Mouse (Mus musculus) liver, embryonic 12.5 days (tissue): ENCODE data around the gene Zbtb32. TPM values are rescaled to one million over a fixed set of nuclear protein-coding genes. Genes with fewer than 3 reads are reported as not detected.

Experiments
- ATAC-seq: fragments of 200-750 bp; cut with Nextera tagmentation; 2 replicates; pipeline ENCODE4 v1.8.0; 2017; ENCODE audit warnings: moderate number of reproducible peaks, mild to moderate bottlenecking, moderate library complexity
- H3K27ac ChIP-seq: fragments of 300-500 bp; sonication (generic); 2 replicates; pipeline ENCODE4 v1.5.1; 2016; ENCODE audit warnings: mild to moderate bottlenecking
- H3K27me3 ChIP-seq: fragments of 300-500 bp; sonication (generic); replicated peaks from 2 replicates; pipeline ENCODE4 v1.6.1; 2016; ENCODE audit warnings: mild to moderate bottlenecking, moderate library complexity
- H3K36me3 ChIP-seq: fragments of 300-500 bp; sonication (generic); 2 replicates; pipeline ENCODE4 v1.6.1; 2016; ENCODE audit warnings: mild to moderate bottlenecking, moderate library complexity
- H3K4me1 ChIP-seq: fragments of 300-500 bp; sonication (generic); 2 replicates; pipeline ENCODE4 v1.6.1; 2016
- H3K4me2 ChIP-seq: fragments of 300-500 bp; sonication (generic); 2 replicates; pipeline ENCODE4 v1.6.1; 2016; ENCODE audit warnings: mild to moderate bottlenecking, moderate library complexity
- H3K4me3 ChIP-seq: fragments of 300-500 bp; sonication (generic); 2 replicates; pipeline ENCODE4 v1.5.1; 2016; ENCODE audit warnings: mild to moderate bottlenecking, moderate library complexity
- H3K9ac ChIP-seq: fragments of 300-500 bp; sonication (generic); 2 replicates; pipeline ENCODE4 v1.6.1; 2016; ENCODE audit warnings: mild to moderate bottlenecking, moderate library complexity
- H3K9me3 ChIP-seq: fragments of 300-500 bp; sonication (generic); replicated peaks from 2 replicates; pipeline ENCODE4 v1.6.1; 2016; ENCODE audit warnings: mild to moderate bottlenecking, moderate library complexity
- WGBS: fragments of 180-500 bp; shearing (Covaris S2); methylation state at CpG from one replicate; pipeline ENCODE4 v1.1.7; 2016; ENCODE audit not compliant: insufficient replicate concordance; 5-methylcytosine and 5-hydroxymethylcytosine counted together
- polyA plus RNA-seq: library from polyadenylated mRNA; unstranded; fragments of >200 nt; fragmentation: Nextera tagmentation; extraction: Ambion mirVana; gene quantifications from 2 replicates; pipeline ENCODE4 v1.2.1, GENCODE M21; 2016

The Zbtb32 gene
- 0.17 and 0.20 TPM in 2 replicates for polyA plus RNA-seq

GRCm38 (mm10) chr7:30598786-30599185, at the start of gene Zbtb32:
TSS of gene Zbtb32 (minus strand) at chr7:30598909.
- no peak within 1 kb of the TSS for H3K4me3 ChIP-seq
- H3K9ac ChIP-seq: peak within 1 kb of the TSS; percentile 40; the same call in 1 of the 2 replicates
- WGBS: 88% methylated on average over 12 of the region's 12 CpGs

DNA sequence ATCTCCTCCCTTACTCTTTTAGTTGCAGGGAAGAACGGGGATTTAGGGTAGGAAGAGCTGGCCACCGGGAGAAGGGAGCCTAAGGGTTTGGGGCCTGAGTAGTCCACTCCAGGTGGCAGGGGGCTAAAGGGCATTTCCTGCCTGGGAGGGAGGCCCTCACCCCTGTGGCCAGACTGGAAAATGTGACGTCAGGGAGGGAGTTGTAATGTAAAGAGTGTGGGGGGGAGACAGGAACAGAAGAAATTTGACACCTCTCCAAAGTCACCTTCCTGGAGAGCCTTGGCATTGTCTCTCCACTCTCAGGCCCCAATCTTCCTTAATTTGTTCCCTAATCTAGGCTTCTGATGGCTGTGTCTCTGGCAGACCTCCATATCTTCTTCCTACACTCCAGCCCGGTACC, 40.4 kb upstream of the Zbtb32 start:
- WGBS: 28% methylated on average over 4 of the region's 4 CpGs
- Histone ChIP-seq H3K4me3 (no peak overlapping the region), H3K9me3 (no peaks in the 10 kb centered on the region), H3K4me2 (no peak overlapping the region), H3K36me3 (peaks cover 42% of the 10 kb centered on the region), H3K27me3 (peaks cover 26% of the 10 kb centered on the region), H3K4me1 (peaks cover 25% of the 10 kb centered on the region), H3K9ac (no peak overlapping the region), H3K27ac (no peak overlapping the region)
- no peak for ATAC-seq

More at GRCm38 (mm10) chr7:30598786-30599185, at the start of gene Zbtb32:
- Histone ChIP-seq H3K9me3 (no peaks in the 10 kb centered on the region), H3K27ac (no peak within 1 kb of the TSS), H3K4me1 (peaks cover 32% of the 10 kb centered on the region), H3K4me2 (peak within 1 kb of the TSS; percentile 55), H3K27me3 (0 out of 2 replicates have a peak, but pooled peaks cover 13% of the 10 kb centered on the region), H3K36me3 (no peaks in the 10 kb centered on the region)
- no peak for ATAC-seq

GRCm38 (mm10) chr7:30636395-30636794, 37.7 kb upstream of the Zbtb32 start:
- H3K27ac ChIP-seq: no peak overlapping the region

GRCm38 (mm10) chr7:30635752-30636151, 37.0 kb upstream of the Zbtb32 start, which contains the start of gene Etv2:
TSS of gene Etv2 (minus strand) at chr7:30635852.
- peak within 1 kb of the TSS; percentile 60 for H3K4me2 ChIP-seq
- H3K9me3 ChIP-seq: no peaks in the 10 kb centered on the region
- ATAC-seq: no peak
- H3K27ac ChIP-seq: no peak within 1 kb of the TSS
- peak within 1 kb of the TSS; percentile 28; the same call in 1 of the 2 replicates for H3K4me3 ChIP-seq
- peaks cover 25% of the 10 kb centered on the region for H3K4me1 ChIP-seq
- peaks cover 8% of the 10 kb centered on the region for H3K36me3 ChIP-seq
- 4% methylated on average over 5 of the region's 5 CpGs for WGBS
- no peak within 1 kb of the TSS for H3K9ac ChIP-seq
- H3K27me3 ChIP-seq: peaks cover 59% of the 10 kb centered on the region

More at GRCm38 (mm10) chr7:30636395-30636794, 37.7 kb upstream of the Zbtb32 start:
- Histone ChIP-seq H3K9me3 (no peaks in the 10 kb centered on the region), H3K27me3 (peaks cover 53% of the 10 kb centered on the region), H3K9ac (no peak overlapping the region), H3K36me3 (peaks cover 15% of the 10 kb centered on the region), H3K4me1 (peaks cover 25% of the 10 kb centered on the region), H3K4me2 (peak overlapping the region; percentile 26; the same call in 1 of the 2 replicates), H3K4me3 (no peak overlapping the region)
- 13% methylated on average over 11 of the region's 11 CpGs for WGBS
- ATAC-seq: no peak

DNA sequence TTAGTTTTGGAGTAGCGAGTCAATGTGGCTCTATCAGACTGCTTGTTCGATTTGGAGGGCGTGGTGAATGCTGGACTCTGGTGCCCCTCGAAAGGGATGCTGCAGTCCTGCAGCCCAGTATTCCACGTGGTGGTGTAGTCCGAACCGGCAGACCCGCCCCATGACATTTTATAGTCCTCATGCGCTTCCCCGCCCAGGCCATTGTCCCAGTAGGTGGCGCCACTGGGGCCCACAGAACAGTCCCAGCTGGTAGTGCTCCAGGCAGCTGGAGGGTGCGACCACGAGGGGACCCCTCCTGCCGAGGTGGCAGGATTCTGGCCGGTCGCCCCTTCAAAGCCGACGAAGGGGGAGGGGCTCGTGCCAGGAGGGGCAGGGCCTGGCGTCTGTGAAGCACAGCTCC, 35.9 kb upstream of the Zbtb32 start:
- Histone ChIP-seq H3K27ac (no peak overlapping the region), H3K36me3 (no peaks in the 10 kb centered on the region), H3K4me3 (peak overlapping the region; percentile 28; the same call in 1 of the 2 replicates), H3K27me3 (peaks cover 64% of the 10 kb centered on the region), H3K9ac (no peak overlapping the region), H3K4me1 (peaks cover 25% of the 10 kb centered on the region), H3K4me2 (peak overlapping the region; percentile 60), H3K9me3 (no peaks in the 10 kb centered on the region)
- WGBS: 3% methylated on average over 20 of the region's 20 CpGs
- peak; percentile 71 for ATAC-seq

DNA sequence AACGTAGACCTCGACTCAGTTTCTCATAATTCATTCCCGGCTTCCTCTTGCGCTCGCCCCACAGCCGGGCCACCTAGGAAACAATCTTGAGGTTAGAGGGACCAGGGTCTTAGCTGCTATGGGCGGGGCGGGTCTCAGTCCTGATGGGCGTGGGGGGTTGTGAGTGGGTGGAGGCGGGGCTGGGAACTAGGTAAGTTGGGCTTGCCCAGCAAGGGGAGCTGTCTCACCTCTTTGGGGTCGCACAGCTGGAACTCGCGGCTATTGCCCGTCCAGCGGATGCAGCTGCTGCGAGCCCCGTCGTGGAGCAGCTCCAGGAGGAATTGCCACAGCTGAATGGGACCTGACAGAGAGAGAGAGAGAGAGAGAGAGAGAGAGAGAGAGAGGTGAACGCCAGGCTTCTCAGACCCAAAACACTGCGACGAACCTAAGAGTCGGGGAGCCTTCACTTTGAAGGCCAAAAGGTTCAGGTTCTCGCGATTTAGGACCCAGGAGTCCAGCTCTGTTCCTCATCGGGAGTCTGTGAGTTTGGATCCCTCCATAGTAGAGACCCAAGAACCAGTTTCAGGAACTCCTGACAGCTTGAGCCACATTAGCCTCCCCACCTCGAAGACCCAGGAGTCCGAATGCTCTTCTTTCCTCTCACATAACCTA, 35.2 kb upstream of the Zbtb32 start:
- H3K27me3 ChIP-seq: peaks cover 72% of the 10 kb centered on the region
- 29% methylated on average over 27 of the region's 27 CpGs for WGBS
- H3K4me1 ChIP-seq: peaks cover 17% of the 10 kb centered on the region
- 0 out of 2 replicates have a peak overlapping the region, but pooled peaks have one; percentile 7 for H3K4me3 ChIP-seq
- H3K27ac ChIP-seq: no peak overlapping the region
- H3K4me2 ChIP-seq: peak overlapping the region; percentile 60
- no peak for ATAC-seq
- no peak overlapping the region for H3K9ac ChIP-seq
- H3K9me3 ChIP-seq: no peaks in the 10 kb centered on the region
- no peaks in the 10 kb centered on the region for H3K36me3 ChIP-seq

DNA sequence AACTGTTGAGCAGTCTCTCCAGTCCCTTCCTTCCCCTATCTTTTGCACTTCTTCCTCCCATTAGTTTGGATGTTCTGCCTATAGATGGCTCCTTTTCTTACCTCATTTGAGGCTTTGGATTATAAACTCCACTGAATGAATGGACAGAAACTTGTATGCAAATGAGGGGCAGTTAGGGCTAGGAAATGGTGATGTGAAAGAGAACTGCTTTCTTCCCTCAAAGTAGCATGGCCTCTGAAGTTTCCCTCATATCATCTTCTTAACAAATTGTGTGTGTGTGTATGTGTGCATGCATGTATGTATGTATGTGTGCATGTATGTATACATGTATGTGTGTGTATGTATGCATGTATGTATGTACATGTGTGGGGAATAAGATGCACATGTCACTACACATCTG, 30.3 kb upstream of the Zbtb32 start:
- peaks cover 12% of the 10 kb centered on the region for H3K4me1 ChIP-seq

DNA sequence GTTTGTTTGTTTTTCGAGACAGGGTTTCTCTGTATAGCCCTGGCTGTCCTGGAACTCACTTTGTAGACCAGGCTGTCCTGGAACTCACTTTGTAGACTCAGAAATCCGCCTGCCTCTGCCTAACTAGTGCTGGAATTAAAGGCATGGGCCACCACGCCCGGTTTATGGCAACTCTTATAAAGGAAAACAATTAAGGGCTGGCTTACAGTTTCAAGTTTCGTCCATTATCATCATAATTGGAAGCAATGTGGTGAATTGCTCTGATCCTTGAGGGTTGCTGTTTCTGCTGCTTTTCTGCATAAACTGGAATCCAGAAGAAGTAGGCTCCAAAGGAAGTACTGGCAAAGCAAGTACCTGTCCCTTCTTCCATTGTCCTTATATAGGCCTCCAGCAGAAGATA, 27.9 kb upstream of the Zbtb32 start:
- peak overlapping the region; percentile 92 for H3K4me2 ChIP-seq
- no peak overlapping the region for H3K4me3 ChIP-seq
- H3K9me3 ChIP-seq: no peaks in the 10 kb centered on the region
- WGBS: 74% methylated on average over 5 of the region's 5 CpGs
- H3K36me3 ChIP-seq: peaks cover 32% of the 10 kb centered on the region
- no peak overlapping the region for H3K27ac ChIP-seq
- H3K27me3 ChIP-seq: peaks cover 27% of the 10 kb centered on the region
- H3K9ac ChIP-seq: no peak overlapping the region
- peaks cover 20% of the 10 kb centered on the region for H3K4me1 ChIP-seq
- ATAC-seq: no peak

More for the DNA sequence above, 30.3 kb upstream of the Zbtb32 start:
- H3K27me3 ChIP-seq: peaks cover 51% of the 10 kb centered on the region
- H3K27ac ChIP-seq: no peak overlapping the region
- no peaks in the 10 kb centered on the region for H3K9me3 ChIP-seq
- H3K4me2 ChIP-seq: no peak overlapping the region
- no peak overlapping the region for H3K4me3 ChIP-seq
- peaks cover 8% of the 10 kb centered on the region for H3K36me3 ChIP-seq
- ATAC-seq: no peak
- no peak overlapping the region for H3K9ac ChIP-seq

DNA sequence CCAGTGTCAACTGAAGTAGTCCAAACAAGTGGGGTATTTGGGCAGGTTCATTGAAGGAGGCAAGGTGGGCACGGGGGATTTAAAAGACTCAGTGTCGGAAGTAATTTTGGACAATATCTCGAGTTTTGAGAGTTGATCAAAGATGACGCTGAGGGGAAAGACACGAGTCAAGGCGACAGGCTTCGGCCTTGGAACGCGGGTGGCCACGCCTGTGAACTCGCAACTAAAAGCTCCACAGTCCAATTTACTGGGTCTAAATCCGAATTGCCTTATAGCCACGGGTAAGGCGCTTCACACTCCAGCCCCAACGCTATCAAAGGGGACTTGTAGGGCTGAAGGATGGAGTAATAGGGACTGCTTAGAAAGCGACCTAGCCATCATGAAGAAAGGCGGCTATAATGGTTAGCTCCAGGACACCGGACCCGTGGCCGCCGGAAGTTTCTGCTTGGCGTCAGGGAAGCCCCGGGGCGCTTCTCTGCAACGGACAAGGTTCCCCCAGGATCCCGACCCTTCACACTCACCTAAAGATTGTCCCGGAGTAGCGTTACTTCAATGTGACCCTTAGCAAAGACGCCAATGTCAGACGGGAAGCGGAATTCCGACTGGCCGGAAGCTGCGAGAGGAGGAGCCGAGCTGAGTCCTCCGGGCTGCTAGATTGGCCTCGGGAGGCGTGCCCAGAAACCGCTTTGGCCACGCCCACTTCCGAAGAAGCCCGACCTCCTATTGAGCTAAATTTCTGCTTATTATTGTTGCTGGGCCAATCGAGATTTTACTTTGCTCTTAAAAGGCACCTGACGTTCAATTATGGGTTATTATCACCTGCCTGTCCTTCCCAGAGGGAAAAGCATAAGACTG, 27.0 kb upstream of the Zbtb32 start, which contains the start of gene Cox6b1:
TSS of gene Cox6b1 (minus strand) at position 622 of the 855 bp plus-strand sequence.
- H3K27me3 ChIP-seq: peaks cover 19% of the 10 kb centered on the region; the same call in 1 of the 2 replicates
- peak within 1 kb of the TSS; percentile 92 for H3K4me2 ChIP-seq
- no peaks in the 10 kb centered on the region for H3K9me3 ChIP-seq
- ATAC-seq: peak; percentile 88
- WGBS: 2% methylated on average over 44 of the region's 44 CpGs
- peaks cover 38% of the 10 kb centered on the region for H3K36me3 ChIP-seq
- peak within 1 kb of the TSS; percentile 91 for H3K4me3 ChIP-seq
- H3K27ac ChIP-seq: peak within 1 kb of the TSS; percentile 74; the same call in 1 of the 2 replicates
- peaks cover 20% of the 10 kb centered on the region for H3K4me1 ChIP-seq
- H3K9ac ChIP-seq: peak within 1 kb of the TSS; percentile 91

DNA sequence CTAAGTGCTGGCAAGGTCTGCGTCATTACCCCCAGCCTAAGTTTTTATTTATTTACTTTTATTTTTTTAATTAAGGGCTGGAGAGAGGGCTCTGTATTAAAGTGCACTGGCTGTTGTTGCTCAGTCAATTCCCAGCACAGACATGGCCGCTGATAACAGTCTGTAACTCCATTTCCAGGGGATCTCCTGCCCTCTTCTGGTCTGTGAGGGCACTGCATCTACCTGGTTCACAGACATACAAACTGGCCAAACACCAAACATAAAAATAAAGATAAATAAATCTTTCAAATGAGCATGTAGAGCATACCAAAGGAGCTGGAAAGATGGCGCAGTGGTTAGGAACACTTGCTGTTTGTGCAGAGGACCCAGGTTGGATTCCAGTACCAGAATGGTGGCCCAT, 20.5 kb upstream of the Zbtb32 start:
- H3K9ac ChIP-seq: no peak overlapping the region
- peaks cover 24% of the 10 kb centered on the region for H3K4me1 ChIP-seq
- no peak overlapping the region for H3K4me2 ChIP-seq
- H3K4me3 ChIP-seq: no peak overlapping the region
- H3K9me3 ChIP-seq: no peaks in the 10 kb centered on the region
- H3K36me3 ChIP-seq: peaks cover 82% of the 10 kb centered on the region
- ATAC-seq: no peak
- no peaks in the 10 kb centered on the region for H3K27me3 ChIP-seq
- WGBS: 71% methylated on average over 3 of the region's 3 CpGs
- H3K27ac ChIP-seq: no peak overlapping the region

DNA sequence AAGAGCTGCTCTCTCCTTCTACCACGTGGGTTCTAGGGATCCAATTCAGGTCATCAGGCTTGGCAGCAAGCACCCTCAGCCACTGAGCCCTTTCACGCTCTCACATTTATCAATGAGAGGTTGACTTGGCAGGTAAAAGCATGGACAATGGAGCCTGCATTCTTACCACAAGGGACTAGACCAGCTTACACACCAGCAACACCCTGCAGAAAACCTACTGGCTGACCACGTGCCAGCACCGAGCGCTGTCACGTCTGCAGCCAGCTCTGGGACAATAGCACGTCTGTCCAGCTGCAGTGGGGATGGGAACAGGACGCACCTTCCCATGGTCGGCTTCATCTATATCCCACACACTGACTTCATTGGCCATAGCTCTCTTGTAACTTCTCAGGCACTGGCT, 19.9 kb upstream of the Zbtb32 start:
- H3K27ac ChIP-seq: no peak overlapping the region
- 90% methylated on average over 9 of the region's 9 CpGs for WGBS
- no peak overlapping the region for H3K4me2 ChIP-seq
- no peaks in the 10 kb centered on the region for H3K9me3 ChIP-seq
- no peaks in the 10 kb centered on the region for H3K27me3 ChIP-seq
- H3K4me3 ChIP-seq: no peak overlapping the region
- peaks cover 77% of the 10 kb centered on the region for H3K36me3 ChIP-seq
- no peak for ATAC-seq
- no peak overlapping the region for H3K9ac ChIP-seq
- H3K4me1 ChIP-seq: peaks cover 24% of the 10 kb centered on the region
